Mouse (Mus musculus) liver, embryonic 14.5 days (tissue): ENCODE data around the gene Taf8. TPM values are rescaled to one million over a fixed set of nuclear protein-coding genes. Genes with fewer than 3 reads are reported as not detected.

Source experiments
- ATAC-seq: fragments of 200-750 bp; cut with Nextera tagmentation; 2 replicates; pipeline ENCODE4 v1.8.0; 2017; ENCODE audit warnings: moderate number of reproducible peaks, mild to moderate bottlenecking, moderate library complexity; ENCODE audit not compliant: insufficient read depth
- DNase-seq, 3 experiments: peaks; one replicate each; pipeline ENCODE4 v3.0.0-alpha.2; 2012 to 2013; ENCODE audit warnings: low read depth in 3 of 3, low spot score in 3 of 3
- H3K27ac ChIP-seq: fragments of 300-500 bp; sonication (generic); 2 replicates; pipeline ENCODE4 v1.5.1; 2014; ENCODE audit warnings: moderate library complexity, mild to moderate bottlenecking, control low read depth, inconsistent platforms
- H3K27me3 ChIP-seq: fragments of 300-500 bp; sonication (generic); 2 replicates; pipeline ENCODE4 v1.6.1; 2014; ENCODE audit warnings: mild to moderate bottlenecking, low read length, moderate library complexity; ENCODE audit not compliant: control insufficient read depth, insufficient read depth
- H3K36me3 ChIP-seq: fragments of 300-500 bp; sonication (generic); replicated peaks from 2 replicates; pipeline ENCODE4 v1.6.1; 2014; ENCODE audit warnings: low read depth; ENCODE audit not compliant: control insufficient read depth, insufficient read depth
- H3K4me1 ChIP-seq, 2 experiments: fragments of 200-500 bp in 1 of 2; fragments of 300-500 bp in 1 of 2; sonication (generic) in 1 of 2; replicated peaks; 2 replicates each; pipeline ENCODE4 v1.6.1; 2012 to 2014; ENCODE audit warnings: antibody characterized with exemption in 1 of 2, inconsistent platforms in 1 of 2, low read length in 1 of 2; ENCODE audit not compliant: control insufficient read depth in 2 of 2, insufficient read depth in 2 of 2
- H3K4me2 ChIP-seq: fragments of 300-500 bp; sonication (generic); 2 replicates; pipeline ENCODE4 v1.6.1; 2014; ENCODE audit warnings: low read depth, mild to moderate bottlenecking, control low read depth, moderate library complexity
- H3K4me3 ChIP-seq, 2 experiments: fragments of 200-500 bp in 1 of 2; fragments of 300-500 bp in 1 of 2; sonication (generic) in 1 of 2; 2 replicates each; pipeline ENCODE4 v1.5.1; 2012 to 2014; ENCODE audit warnings: low read depth in 2 of 2, low read length in 2 of 2, mild to moderate bottlenecking in 2 of 2, control low read depth in 1 of 2, inconsistent platforms in 1 of 2, moderate library complexity in 1 of 2; ENCODE audit not compliant: insufficient read depth in 1 of 2
- H3K9ac ChIP-seq: fragments of 300-500 bp; sonication (generic); replicated peaks from 2 replicates; pipeline ENCODE4 v1.6.1; 2014; ENCODE audit warnings: mild to moderate bottlenecking, control low read depth, moderate library complexity
- H3K9me3 ChIP-seq: fragments of 300-500 bp; sonication (generic); 2 replicates; pipeline ENCODE4 v1.6.1; 2016; ENCODE audit warnings: low read length, mixed read lengths; ENCODE audit not compliant: control insufficient read depth
- CTCF ChIP-seq: IDR thresholded peaks from 2 replicates; pipeline ENCODE4 v1.5.1; 2016; ENCODE audit warnings: antibody characterized with exemption, low read depth, control low read depth
- EP300 ChIP-seq: IDR thresholded peaks from 2 replicates; pipeline ENCODE4 v1.6.1; 2016; ENCODE audit warnings: antibody characterized with exemption, low read depth
- WGBS: fragments of 180-500 bp; shearing (Covaris S2); extraction: QIAGEN DNeasy Blood & Tissue Kit; methylation state at CpG from one replicate; pipeline ENCODE4 v1.1.7; 2014; ENCODE audit not compliant: insufficient replicate concordance; 5-methylcytosine and 5-hydroxymethylcytosine counted together
- polyA plus RNA-seq, 2 experiments: library from polyadenylated mRNA; depleted of rRNA in 1 of 2; stranded (reverse) in 1 of 2; unstranded in 1 of 2; fragments of >200 nt; fragmentation: Nextera tagmentation in 1 of 2; extraction: Ambion mirVana in 1 of 2; gene quantifications; 2 replicates each; pipeline versions ENCODE4 v1.2.1 to v1.2.3; 2012 to 2014

The Taf8 gene
- polyA plus RNA-seq, 2 experiments: 10.4 to 15.5 TPM

GRCm38 (mm10) chr17:47468466-47468865 lies 33.6 kb downstream of the Taf8 start:
- no peaks in the 10 kb centered on the region for H3K9me3 ChIP-seq
- H3K27me3 ChIP-seq: peaks cover 7% of the 10 kb centered on the region
- TF ChIP-seq EP300 (no peak), CTCF (peak; percentile 49)
- H3K4me1 ChIP-seq: peaks cover 0 to 11% of the 10 kb centered on the region in 2 experiments; a peak in 2 of 4 replicates
- 29% methylated on average over 34 of the region's 34 CpGs for WGBS
- H3K9ac ChIP-seq: no peak overlapping the region
- H3K4me3 ChIP-seq: peak overlapping the region; percentile 22 to 24; a peak in 2 of 4 replicates
- ATAC-seq (no peak), DNase-seq (no peak)
- no peaks in the 10 kb centered on the region for H3K36me3 ChIP-seq
- H3K27ac ChIP-seq: no peak overlapping the region
- peak overlapping the region; percentile 54 for H3K4me2 ChIP-seq

- Histone ChIP-seq H3K4me3 (peak overlapping the region in 1 of 2 experiments; percentile 24; a peak in 2 of 4 replicates), H3K27ac (no peak overlapping the region), H3K27me3 (peaks cover 7% of the 10 kb centered on the region), H3K4me2 (peak overlapping the region; percentile 54), H3K9ac (no peak overlapping the region), H3K4me1 (peaks cover 0 to 13% of the 10 kb centered on the region in 2 experiments; a peak in 2 of 4 replicates), H3K36me3 (no peaks in the 10 kb centered on the region), H3K9me3 (no peaks in the 10 kb centered on the region)
- no peak for DNase-seq
- WGBS: 34% methylated on average over 13 of the region's 14 CpGs
- ATAC-seq: no peak
- TF ChIP-seq EP300 (no peak), CTCF (no peak)
Observed at GRCm38 (mm10) chr17:47468063-47468462, 34.0 kb downstream of the Taf8 start.

GRCm38 (mm10) chr17:47467659-47468058 lies 34.4 kb downstream of the Taf8 start:
- Histone ChIP-seq H3K4me2 (0 out of 2 replicates have a peak overlapping the region, but pooled peaks have one; percentile 54), H3K36me3 (no peaks in the 10 kb centered on the region), H3K9ac (no peak overlapping the region), H3K4me1 (peaks cover 0 to 10% of the 10 kb centered on the region in 2 experiments; a peak in 2 of 4 replicates), H3K27me3 (peaks cover 7% of the 10 kb centered on the region), H3K27ac (no peak overlapping the region), H3K9me3 (no peaks in the 10 kb centered on the region), H3K4me3 (no peak overlapping the region)
- ATAC-seq (no peak), DNase-seq (no peak)
- 59% methylated on average over 11 of the region's 11 CpGs for WGBS
- no peak for TF ChIP-seq CTCF
- no peak for TF ChIP-seq EP300

- ATAC-seq (no peak), DNase-seq (no peak)
- Histone ChIP-seq H3K4me3 (no peak overlapping the region), H3K36me3 (no peaks in the 10 kb centered on the region), H3K9ac (no peak overlapping the region), H3K4me1 (peaks cover 0 to 11% of the 10 kb centered on the region in 2 experiments; a peak in 2 of 4 replicates), H3K27me3 (peaks cover 7% of the 10 kb centered on the region), H3K27ac (no peak overlapping the region), H3K9me3 (no peaks in the 10 kb centered on the region), H3K4me2 (no peak overlapping the region)
- TF ChIP-seq CTCF (no peak), EP300 (no peak)
- WGBS: 54% methylated on average over 9 of the region's 9 CpGs
Observed at GRCm38 (mm10) chr17:47466284-47466683, 35.8 kb downstream of the Taf8 start.

GRCm38 (mm10) chr17:47465016-47465415 lies 37.1 kb downstream of the Taf8 start:
- Histone ChIP-seq H3K9ac (no peak overlapping the region), H3K4me3 (no peak overlapping the region), H3K36me3 (no peaks in the 10 kb centered on the region), H3K4me1 (peaks cover 0 to 11% of the 10 kb centered on the region in 2 experiments; a peak in 2 of 4 replicates), H3K27me3 (peaks cover 7% of the 10 kb centered on the region), H3K4me2 (no peak overlapping the region), H3K9me3 (no peaks in the 10 kb centered on the region), H3K27ac (no peak overlapping the region)
- DNase-seq (no peak), ATAC-seq (no peak)
- TF ChIP-seq EP300: no peak
- no peak for TF ChIP-seq CTCF
- 51% methylated on average over 11 of the region's 11 CpGs for WGBS
